Mouse (Mus musculus): Measurements from ENCODE around the gene Nfe2l2.
"Not testable (repeated sequence)": the region's sequence is repeated elsewhere in the genome, so short reads cannot be mapped to it uniquely, and the experiment has no call there.

Nfe2l2 gene

DNA sequence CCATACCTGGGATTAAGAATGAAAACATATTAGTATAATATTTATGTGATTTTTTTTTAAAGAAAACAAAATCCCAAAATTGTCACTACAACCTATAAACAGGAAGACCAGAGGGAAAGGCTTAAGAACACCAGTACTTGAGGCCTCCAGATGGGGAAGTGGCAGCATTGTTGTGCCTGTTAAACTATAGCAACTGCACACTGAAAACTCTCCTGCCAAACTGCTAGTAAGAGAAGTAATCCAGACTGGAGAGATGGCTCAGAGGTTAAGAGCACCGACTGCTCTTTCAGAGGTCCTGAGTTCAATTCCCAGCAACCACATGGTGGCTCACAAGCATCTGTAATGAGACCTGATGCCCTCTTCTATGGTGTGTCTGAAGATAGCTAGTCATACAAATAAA lies 54.0 kb downstream of the Nfe2l2 start:
- DNase-seq (ENCODE audit: low read depth, low spot score), result no peak

DNA sequence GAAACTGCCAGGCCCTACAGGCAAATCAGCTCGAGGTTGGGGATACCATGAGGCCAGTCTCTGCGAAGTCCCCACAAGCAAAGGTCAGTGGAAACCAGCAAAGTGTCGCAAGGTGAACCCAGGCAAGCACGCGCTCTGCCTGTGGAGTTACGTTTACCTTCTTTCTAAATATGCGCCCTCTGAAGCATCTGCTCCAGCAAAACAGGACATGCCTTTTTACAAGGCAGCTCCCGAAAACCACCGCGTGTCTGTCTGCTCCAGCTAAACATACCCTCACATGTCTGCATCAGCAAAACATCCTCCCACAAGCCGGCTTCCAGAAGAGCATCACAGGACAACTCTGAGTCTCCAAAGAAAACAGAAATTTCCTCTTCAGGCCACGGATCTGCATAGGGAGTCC lies 59.2 kb downstream of the Nfe2l2 start:
- no peak for DNase-seq (ENCODE audit: low read depth, low spot score)

DNA sequence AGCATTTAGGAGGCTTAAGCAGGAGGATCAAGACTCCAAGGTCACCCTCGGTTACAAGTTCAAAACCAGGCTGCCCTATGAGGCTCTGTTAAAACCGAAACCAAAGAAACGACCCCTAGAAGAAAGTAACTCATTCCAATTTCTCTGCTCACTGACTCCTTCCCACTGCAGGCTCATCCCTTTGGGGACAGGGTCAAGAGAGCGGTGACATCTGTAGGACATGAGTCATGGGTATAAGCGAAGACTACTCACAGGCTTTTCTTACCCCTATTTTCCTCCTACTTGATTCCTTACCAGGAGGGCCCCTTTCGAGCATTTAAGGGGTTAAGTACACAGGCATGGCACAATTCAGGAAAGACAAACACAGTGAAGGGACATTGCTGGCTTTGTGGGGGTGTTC lies 60.5 kb downstream of the Nfe2l2 start:
- no peak for DNase-seq (ENCODE audit: low read depth, low spot score)

DNA sequence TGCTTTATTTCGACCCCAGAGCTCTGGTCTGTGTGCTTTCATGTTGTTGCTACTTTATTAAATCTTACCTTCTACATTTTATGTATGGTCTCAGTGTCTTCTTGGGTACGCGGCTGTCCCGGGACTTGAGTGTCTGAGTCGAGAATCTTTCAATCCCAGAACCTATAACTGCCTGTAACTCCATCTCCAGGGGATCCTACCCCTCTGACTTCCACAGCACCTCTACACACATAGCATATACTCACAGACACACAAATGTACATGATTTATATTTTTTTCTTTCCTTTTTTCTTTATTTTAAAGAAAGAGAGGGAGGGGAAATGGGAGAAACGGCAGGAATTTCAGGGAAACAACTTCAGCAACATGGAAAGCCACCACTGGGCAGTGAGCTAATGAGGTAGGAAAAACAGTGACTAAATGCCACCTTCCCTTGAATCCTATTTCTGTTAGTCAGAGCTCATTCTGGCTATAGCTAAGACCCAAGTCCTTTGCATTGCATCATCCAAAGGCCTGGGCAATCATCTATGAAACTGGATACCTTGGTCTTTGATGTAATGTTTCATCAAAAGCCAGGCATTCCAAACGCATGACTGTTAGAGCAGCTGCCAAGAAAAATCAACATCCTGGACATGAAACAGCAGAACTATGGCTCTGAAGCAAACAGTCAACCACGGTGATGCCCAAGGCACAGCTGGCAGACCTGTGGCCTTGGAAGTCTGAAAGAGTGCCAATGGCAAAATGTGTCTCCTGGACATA lies 61.5 kb downstream of the Nfe2l2 start:
- peak; percentile 72 for DNase-seq (ENCODE audit: low read depth, low spot score)

DNA sequence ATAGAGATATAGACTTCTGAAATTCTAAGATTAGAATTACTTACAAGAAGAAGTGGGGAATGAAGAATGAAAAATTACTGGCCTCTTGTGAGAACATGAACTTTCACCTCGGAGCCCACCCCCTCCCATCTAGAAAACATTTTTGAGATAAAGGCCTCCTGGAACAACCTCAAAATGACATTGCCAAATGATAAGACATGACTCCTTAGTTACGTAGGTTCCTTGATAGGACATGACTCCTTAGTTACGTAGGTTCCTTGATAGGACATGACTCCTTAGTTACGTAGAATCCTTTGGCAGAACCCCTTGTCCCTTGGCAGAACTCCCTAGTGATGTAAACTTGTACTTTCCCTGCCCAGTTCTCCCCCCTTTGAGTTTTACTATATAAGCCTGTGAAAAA lies 62.1 kb downstream of the Nfe2l2 start:
- not testable (repeated sequence) for DNase-seq (ENCODE audit: low read depth, low spot score)

DNA sequence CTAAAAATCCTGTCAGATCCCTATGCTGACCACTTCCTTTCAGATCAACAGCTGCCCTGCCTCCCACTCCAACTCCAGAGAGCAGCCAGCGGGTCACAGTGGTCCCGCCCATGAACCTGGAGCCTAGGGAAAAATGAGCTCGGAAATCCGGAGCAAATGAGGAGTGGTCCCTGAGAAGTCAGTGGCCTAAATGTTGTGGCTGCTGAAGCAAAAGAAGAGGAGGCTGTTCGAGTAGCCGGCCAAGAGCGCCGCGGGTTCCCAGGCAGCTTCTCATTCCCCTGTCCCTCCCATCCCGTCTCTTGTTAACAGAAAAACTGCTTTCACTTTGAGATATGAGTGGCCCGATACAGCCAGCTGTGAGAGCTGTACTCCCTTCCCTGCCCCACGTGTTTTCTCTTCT lies 64.9 kb downstream of the Nfe2l2 start:
- not testable (repeated sequence) for DNase-seq (ENCODE audit: low read depth, low spot score)

DNA sequence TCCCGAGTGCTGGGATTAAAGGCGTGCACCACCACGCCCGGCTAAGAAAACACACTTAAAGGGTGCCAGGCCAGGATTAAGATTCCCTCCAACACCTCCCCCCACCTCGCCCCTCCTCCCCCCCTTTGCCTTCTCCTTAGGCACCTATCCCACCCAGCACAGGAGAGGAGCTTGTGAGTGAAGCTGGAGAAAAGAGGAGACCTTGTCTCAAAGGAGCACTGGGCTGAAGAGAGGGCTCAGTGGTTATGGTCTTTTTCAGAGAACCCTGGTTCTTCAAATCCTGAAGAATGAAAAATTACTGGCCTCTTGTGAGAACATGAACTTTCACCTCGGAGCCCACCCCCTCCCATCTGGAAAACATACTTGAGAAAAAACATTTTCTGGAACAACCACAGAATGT lies 66.6 kb downstream of the Nfe2l2 start:
- DNase-seq (ENCODE audit: low read depth, low spot score), result not testable (repeated sequence)

DNA sequence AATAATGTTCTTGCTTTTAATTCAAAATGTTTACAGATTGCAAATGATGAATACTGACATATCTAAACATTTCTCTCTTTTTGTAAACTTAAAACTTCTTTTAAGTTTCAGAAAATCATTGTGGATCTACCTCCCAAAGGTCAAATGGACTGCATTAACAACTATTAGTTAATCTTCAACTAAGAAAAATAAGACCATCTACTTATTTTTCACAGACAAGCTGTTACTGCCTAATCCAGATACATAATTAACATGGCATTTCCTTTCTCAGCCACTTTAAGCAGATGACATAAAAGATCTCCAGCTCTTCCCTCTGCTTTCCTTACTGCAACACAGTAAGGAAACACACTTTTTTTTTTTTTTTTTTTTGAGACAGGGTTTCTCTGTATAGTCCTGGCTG lies 67.1 kb downstream of the Nfe2l2 start:
- DNase-seq (ENCODE audit: low read depth, low spot score), result no peak

DNA sequence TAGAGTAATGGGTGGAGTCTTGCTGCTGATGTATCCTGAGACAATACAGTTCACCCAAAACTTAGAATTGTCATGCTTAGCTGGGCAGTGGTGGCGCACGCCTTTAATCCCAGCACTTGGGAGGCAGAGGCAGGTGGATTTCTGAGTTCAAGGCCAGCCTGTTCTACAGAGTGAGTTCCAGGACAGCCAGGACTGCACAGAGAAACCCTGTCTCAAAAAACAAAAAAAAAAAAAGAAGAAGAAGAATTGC lies 67.5 kb downstream of the Nfe2l2 start:
- not testable (repeated sequence) for DNase-seq (ENCODE audit: low read depth, low spot score)

DNA sequence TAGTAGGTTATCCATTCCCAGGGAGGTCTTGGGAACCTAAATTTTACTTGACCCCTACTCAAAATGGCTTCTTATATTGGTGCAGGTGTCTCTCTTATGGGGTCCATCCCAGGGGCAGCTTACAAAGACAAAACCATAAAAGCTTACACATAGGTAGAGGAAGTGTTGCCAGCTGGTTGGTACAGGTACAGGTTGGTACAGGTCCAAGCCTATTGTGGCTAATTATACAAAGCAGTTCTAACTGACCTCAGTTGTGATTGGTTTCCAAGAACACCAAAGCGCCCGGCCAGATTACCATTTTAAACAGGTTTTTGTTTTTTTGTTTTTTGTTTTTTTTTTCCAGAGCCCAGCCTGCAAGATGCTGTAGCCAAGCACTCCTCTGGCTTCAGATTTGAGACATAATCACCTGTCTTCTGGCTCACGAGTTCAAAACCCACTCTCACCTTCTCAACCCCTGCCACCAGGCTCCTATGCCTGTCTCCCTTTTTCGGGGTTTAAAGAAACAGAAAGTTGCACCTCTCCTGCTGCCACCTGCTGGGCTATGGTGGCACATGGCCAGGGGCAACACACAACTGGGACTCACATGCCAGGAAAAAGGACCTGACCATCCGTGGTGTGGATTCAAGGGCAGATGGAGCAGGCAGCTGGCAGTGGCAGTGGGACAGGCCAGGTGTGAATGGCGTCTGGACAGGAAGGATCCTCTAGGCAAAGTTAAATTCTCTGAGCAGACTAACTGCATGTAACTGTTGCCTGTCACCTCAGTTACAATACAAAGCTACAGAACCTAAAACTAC lies 68.0 kb downstream of the Nfe2l2 start:
- no peak for DNase-seq (ENCODE audit: low read depth, low spot score)

DNA sequence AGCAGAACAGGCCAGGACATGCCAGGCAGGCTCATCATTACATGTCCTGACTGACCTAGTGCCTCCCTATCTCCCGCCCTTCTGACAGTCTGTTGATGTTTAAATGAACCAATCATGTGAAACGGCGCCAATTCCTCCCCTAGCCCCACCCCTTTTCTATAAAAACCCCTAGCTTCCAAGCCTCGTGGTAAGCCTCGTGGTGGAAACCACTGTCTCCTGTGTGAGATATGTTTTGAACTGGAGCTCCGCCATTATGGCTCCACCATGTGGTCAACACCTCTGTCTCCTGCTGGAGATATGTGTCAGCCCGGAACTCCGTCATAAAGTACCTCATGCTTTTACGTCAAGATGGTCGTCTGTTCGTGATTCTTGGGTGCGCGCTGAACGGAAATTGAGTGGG lies 70.0 kb downstream of the Nfe2l2 start:
- not testable (repeated sequence) for DNase-seq (ENCODE audit: low read depth, low spot score)

DNA sequence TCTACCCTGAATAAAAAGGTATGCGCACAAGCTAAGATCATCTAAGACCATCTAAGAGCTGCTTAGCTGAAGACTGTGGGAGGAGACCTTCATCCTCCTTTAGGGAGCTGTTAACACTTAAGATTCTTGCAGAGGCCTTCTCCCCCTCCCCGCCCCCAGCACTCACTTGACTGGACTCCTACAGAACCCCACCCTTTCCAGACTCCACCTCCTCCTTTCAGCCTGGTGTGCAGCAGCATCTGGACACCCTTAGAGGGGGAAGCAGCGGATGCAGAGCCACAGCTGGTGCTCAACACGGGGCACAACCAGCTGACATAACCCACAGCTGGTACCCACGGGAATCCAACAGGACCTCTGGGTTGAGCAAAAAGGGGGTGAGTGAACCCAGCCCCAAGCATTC lies 70.7 kb downstream of the Nfe2l2 start:
- no peak for DNase-seq (ENCODE audit: low read depth, low spot score)

DNA sequence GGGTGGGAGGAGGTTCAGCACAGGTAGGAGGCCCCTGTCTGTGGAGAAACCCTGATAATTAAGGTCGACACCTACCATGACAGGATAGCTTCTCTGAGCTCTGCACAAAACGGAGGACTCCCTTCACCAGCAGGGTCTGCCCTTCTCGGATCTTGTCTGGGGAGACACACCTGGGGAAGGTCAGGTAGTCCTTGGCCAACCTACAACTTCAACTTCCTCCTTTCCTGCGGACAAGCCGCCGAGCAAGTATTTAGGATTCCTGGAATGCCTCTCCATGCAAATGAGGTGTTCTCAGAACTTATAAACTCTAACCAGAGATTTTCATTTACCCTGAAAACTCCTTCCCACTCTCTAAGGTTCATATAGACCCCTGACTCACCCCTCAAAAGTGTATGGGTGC lies 71.1 kb downstream of the Nfe2l2 start:
- DNase-seq (ENCODE audit: low read depth, low spot score), result no peak

DNA sequence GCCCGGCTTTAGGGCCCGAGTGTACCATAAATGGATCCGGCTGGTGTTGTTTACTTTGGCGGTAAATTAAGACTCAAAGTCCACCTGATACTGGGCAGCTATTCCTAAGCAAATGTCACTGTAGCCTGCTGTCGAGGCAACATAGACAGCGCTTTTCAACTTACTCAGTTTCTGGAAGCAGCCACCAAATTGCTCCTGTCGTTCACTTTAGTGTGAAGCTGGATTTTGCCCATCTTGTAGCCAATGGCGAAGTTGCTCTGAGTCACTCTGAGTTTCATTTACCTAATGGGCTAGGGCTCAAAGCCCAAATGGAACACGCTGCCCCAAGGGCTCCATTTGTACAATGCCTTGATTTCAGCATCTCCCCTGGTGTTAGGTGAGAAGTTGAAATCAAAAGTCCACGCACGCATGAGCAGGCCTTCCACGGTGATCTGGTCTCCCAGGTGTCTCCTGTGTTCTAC lies 71.7 kb downstream of the Nfe2l2 start:
- no peak for DNase-seq (ENCODE audit: low read depth, low spot score)

DNA sequence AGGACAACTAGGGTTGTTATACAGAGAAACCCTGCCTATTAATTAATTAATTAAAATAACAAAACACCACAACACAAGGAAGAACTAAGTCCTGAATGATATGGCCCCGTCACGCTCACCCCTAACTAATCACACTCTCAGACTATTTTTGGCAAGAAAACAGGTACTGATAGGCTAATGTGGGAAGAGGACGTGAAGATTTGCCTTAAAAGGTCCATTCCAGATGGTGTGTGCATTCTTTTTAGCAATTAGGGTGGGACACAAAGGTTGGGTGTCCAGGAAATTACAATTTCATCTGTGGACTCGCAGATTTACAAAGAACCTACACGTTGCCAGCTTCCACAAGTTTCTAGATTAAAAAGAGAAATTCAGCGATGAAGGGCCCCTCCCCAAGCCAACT lies 72.4 kb downstream of the Nfe2l2 start:
- no peak for DNase-seq (ENCODE audit: low read depth, low spot score)

DNA sequence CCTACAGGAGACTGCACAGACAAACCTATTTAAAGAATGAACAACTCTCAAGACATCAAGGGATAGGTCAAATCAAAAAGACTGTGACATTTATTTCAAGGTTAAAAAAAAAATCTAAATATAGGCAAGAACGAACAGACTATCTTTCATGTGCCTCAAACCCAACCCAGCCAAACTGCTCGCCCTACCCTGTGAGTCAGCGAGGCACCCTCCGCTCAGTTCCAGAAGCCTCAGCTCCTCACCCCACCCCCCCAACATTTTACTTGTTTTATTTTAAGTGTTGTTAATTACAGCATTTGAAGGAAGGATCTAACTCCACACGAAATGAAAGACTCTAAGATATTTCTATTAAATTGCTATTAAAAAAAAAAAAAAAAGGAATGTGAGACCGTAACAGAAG lies 73.0 kb downstream of the Nfe2l2 start:
- DNase-seq (ENCODE audit: low read depth, low spot score), result no peak

DNA sequence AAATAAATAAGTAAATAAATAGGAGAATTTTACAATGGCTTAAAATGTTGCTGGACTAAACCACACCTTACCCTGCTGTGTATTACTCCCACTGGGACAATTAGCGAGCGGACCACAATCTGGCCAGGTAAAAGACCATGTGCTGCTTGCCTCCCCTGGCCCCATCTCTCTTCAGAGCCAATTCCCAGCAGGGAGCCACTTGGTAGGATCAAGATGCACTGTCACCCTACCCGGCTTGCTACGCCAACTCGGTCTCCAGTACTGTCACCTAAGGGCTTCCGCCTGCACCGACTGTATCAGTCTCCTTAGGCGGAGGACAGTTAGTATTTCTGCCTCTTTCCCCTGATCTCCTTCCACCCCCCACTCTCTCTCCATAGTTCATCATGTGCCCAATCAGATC lies 76.0 kb downstream of the Nfe2l2 start:
- no peak for DNase-seq (ENCODE audit: low read depth, low spot score)

DNA sequence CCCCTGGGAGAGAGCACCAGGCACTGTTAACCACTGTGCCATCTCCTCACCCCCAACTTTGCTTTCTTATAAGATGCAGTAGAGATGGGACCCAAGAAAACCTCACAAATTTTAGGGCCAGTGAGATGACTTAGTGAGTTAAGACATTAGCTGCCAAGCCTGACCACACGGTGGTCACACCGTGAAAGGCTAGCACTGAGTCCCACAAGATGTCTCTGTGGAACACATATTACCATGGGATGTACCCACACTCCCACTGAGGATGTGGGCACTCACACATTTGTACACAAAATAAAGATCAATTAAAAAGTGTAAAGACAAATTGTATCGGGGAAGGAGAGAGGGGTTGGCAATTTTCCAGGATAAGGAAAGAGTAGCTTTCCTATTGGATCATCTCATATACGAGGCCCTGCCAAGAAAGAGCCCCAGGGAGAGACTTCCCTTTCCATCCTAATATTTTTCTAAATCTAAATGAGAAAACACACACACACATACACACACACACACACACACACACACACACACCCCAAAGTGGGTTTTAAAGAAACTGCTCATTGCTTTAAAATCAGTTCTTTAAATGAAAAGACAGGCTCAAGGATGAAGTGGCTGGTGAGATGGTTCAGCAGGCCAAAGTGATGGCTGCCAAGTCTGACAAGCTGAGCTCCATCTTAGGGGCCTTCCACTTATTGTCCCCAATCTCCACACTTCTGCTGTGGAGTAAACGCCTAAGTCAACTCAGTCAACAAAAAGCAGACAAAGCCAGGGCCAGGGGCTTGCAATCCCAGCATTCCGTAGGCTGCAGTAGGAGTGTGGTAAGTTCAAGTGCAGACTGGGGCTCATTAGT lies 77.6 kb downstream of the Nfe2l2 start:
- DNase-seq (ENCODE audit: low read depth, low spot score), result no peak
